Mouse (Mus musculus): Measurements from ENCODE around the gene Klhdc3.

The Klhdc3 gene

DNA sequence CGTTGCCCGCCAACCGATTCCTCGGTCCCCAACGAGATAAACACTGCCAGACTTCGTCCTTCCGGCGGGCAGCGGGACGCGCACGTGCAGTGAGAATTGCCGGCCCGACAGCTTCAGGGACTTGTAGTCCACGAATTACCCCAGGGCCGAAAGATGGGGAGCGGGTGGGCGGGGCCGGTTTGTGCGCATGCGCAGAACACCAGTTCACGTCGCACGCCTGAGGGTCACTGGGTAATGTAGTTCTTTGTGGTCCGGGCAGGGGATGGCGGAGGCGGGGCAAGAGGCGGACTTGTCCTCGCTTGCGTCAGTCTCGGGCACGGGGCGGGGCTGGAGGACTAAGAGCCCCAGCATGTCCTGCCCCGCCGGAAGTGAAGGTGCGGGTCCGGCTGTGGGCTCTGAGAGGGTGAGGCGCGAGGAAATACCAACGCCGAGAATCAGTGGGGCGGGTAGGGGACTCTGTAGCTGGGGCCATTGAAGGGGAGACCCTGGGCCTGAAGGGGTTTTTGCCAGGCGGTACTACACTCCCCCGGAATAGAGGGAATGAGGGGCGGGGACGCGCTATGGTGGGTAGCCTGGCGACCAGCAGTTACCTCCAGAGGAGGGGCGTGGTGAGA lies at the start of gene Klhdc3:
TSS of gene Klhdc3 (minus strand) at position 155 of the 614 bp plus-strand sequence.
- in situ Hi-C loops (cut with MboI; ENCODE audit: low pct_unique_long_range_greater_than_20kb in 1 of 2, low sequenced_read_pairs in 2 of 2, unreplicated experiment in 1 of 2) = no loop called here

GRCm38 (mm10) chr17:46728904-46729318 lies 48.2 kb upstream of the Klhdc3 start, which contains the start of gene Gnmt:
Gnmt (minus strand) TSS chr17:46729168.
- in situ Hi-C loops (cut with MboI; ENCODE audit: low pct_unique_long_range_greater_than_20kb in 1 of 2, low sequenced_read_pairs in 2 of 2, unreplicated experiment in 1 of 2) = no loop called here

DNA sequence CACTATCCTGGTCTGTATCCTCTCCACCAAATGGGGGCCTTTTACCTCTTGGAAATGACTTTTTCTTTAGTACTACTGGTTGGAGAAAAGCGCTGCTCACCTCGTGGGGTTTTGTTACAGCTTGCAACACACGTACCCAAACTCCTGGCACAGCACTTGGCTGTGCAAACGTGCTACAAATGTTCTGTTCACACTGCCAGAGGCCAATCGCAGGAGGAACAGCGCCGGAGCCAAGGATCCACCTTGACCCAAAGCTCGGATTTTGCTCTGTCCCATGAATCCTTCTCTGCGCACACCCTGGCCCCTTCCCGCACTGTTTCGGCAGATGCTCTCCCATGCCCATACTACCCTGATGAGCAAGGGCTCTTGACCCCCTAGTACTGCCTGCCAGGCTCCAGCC lies 47.8 kb upstream of the Klhdc3 start:
- in situ Hi-C loops (cut with MboI; ENCODE audit: low pct_unique_long_range_greater_than_20kb in 1 of 2, low sequenced_read_pairs in 2 of 2, unreplicated experiment in 1 of 2) = no loop called here

DNA sequence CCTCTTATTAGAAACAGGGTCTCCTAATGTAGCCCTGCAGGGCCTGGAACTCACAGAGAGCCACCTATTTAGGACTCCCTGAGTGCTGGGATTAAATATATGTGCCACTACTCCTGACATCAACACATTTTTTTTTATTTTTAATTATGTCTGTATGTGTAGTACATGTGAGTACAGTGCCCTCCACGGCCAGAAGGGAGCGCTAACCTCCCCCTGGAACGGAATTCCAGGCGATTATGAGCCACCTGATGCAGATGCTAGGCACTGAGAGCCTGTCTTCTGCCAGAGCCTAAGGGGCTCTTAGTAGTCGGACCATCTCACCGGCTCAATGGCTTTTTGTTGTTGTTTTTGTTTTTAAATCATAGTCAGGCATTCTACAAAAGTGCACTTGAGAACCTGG lies 47.3 kb upstream of the Klhdc3 start:
- in situ Hi-C loops (cut with MboI; ENCODE audit: low pct_unique_long_range_greater_than_20kb in 1 of 2, low sequenced_read_pairs in 2 of 2, unreplicated experiment in 1 of 2) = no loop called here

GRCm38 (mm10) chr17:46727271-46727670 lies 46.6 kb upstream of the Klhdc3 start:
- in situ Hi-C loops (cut with MboI; ENCODE audit: low pct_unique_long_range_greater_than_20kb in 1 of 2, low sequenced_read_pairs in 2 of 2, unreplicated experiment in 1 of 2) = no loop called here

- in situ Hi-C loops (cut with MboI; ENCODE audit: low pct_unique_long_range_greater_than_20kb in 1 of 2, low sequenced_read_pairs in 2 of 2, unreplicated experiment in 1 of 2) = no loop called here
Observed at GRCm38 (mm10) chr17:46725731-46726645, 45.3 kb upstream of the Klhdc3 start.

DNA sequence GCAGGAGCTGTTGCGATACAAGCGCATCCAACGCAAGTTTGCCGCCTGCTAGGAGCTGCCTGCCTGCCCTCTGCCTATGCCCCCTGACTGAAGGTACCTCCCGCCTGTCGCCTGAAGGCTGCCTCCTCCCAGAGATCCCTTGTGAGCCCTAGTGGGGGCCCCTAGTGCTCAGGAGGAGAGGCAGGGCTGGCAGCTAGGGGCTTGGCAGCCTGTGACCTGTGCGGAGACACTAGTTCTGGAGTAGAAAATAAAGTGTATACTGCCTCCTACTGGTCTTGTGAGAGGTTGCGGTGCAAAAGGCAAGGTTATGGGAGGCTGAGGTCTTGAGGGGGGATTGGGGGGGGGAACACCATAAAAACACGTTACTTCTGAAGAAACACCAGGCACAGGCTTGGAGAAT lies 44.6 kb upstream of the Klhdc3 start:
- in situ Hi-C loops (cut with MboI; ENCODE audit: low pct_unique_long_range_greater_than_20kb in 1 of 2, low sequenced_read_pairs in 2 of 2, unreplicated experiment in 1 of 2) = no loop called here

- in situ Hi-C loops (cut with MboI; ENCODE audit: low pct_unique_long_range_greater_than_20kb in 1 of 2, low sequenced_read_pairs in 2 of 2, unreplicated experiment in 1 of 2) = no loop called here
Observed at GRCm38 (mm10) chr17:46724477-46725084, 43.9 kb upstream of the Klhdc3 start.

GRCm38 (mm10) chr17:46721077-46721476 lies 40.4 kb upstream of the Klhdc3 start:
- in situ Hi-C loops (cut with MboI; ENCODE audit: low pct_unique_long_range_greater_than_20kb in 1 of 2, low sequenced_read_pairs in 2 of 2, unreplicated experiment in 1 of 2) = no loop called here

DNA sequence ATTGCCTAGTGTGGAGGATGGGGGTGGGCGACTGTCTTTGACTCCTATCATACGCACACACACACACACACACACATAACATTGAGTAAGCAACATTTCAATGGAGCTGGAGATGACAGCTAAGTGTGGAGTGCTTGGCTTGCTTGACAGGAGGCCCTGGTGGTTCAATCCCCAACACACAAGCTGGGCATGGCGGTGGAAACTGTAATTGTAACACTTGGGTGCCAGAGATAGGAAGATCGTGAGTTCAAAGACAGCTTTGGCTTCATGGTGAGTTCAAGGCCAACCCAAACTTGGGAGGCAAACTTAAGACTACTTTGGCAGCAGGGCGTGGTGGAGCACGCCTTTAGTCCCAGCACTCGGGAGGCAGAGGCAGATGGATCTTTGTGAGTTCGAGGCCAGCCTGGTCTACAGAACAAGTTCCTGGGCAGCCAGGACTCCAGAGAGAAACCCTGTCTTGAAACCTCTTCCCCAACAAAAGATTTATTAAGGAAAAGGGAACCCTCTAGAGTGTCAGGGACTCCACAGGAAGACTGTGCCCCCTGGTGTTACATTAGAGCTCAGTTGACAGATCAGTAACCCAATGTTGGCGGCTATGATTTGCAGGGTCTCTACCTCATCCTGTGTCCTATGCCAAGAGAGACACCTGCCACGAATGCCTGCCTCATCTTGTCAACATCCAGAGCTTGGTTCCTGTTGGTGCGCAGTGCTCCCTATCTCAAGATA lies 34.2 kb upstream of the Klhdc3 start:
- in situ Hi-C loops (cut with MboI; ENCODE audit: low pct_unique_long_range_greater_than_20kb in 1 of 2, low sequenced_read_pairs in 2 of 2, unreplicated experiment in 1 of 2) = loop anchor here in 1 of 2 experiments (5.0 kb wide), 1 partner anchor 63 kb away; the partner anchor contains the start of gene Cul7

DNA sequence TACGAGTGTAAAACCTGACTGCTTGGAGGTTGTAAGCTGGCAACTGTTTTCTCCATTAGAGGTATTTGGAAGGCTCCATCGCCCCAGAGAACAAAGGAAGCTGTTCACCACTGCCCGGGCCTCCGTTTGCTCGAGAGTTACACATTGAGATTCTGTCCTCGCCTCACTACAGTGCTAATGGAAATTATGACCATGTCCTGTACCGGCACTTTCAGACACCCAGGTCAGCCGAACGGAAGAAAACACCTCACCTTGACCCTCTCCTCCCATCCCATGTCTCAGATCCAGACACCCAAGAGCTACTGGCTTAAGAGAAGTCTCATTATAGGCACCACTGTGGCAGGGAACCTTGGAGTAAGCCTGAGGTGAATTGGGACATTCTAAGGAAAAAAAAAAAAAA lies 33.1 kb upstream of the Klhdc3 start:
- in situ Hi-C loops (cut with MboI; ENCODE audit: low pct_unique_long_range_greater_than_20kb in 1 of 2, low sequenced_read_pairs in 2 of 2, unreplicated experiment in 1 of 2) = loop anchor here in 1 of 2 experiments (5.0 kb wide), 1 partner anchor 62 kb away; the partner anchor contains the start of gene Cul7

- in situ Hi-C loops (cut with MboI; ENCODE audit: low pct_unique_long_range_greater_than_20kb in 1 of 2, low sequenced_read_pairs in 2 of 2, unreplicated experiment in 1 of 2) = loop anchor here in 1 of 2 experiments (5.0 kb wide), 1 partner anchor 60 kb away; the partner anchor contains the start of gene Cul7
Observed at GRCm38 (mm10) chr17:46712442-46712841, 31.7 kb upstream of the Klhdc3 start.

GRCm38 (mm10) chr17:46711612-46712271 lies 31.0 kb upstream of the Klhdc3 start:
- in situ Hi-C loops (cut with MboI; ENCODE audit: low pct_unique_long_range_greater_than_20kb in 1 of 2, low sequenced_read_pairs in 2 of 2, unreplicated experiment in 1 of 2) = loop anchor here in 1 of 2 experiments (5.0 kb wide), 1 partner anchor 59 kb away; the partner anchor contains the start of gene Cul7

- in situ Hi-C loops (cut with MboI; ENCODE audit: low pct_unique_long_range_greater_than_20kb in 1 of 2, low sequenced_read_pairs in 2 of 2, unreplicated experiment in 1 of 2) = loop anchor here in 1 of 2 experiments (5.0 kb wide), 1 partner anchor 59 kb away; the partner anchor contains the start of gene Cul7
Observed at GRCm38 (mm10) chr17:46710959-46711597, 30.4 kb upstream of the Klhdc3 start, which contains the start of gene Pex6. Pex6 (plus strand) TSS chr17:46711463.

GRCm38 (mm10) chr17:46706375-46707089 lies 25.8 kb upstream of the Klhdc3 start:
- in situ Hi-C loops (cut with MboI; ENCODE audit: low pct_unique_long_range_greater_than_20kb in 1 of 2, low sequenced_read_pairs in 2 of 2, unreplicated experiment in 1 of 2) = no loop called here

- in situ Hi-C loops (cut with MboI; ENCODE audit: low pct_unique_long_range_greater_than_20kb in 1 of 2, low sequenced_read_pairs in 2 of 2, unreplicated experiment in 1 of 2) = no loop called here
Observed at GRCm38 (mm10) chr17:46704887-46705835, 24.4 kb upstream of the Klhdc3 start, which contains the start of gene Ppp2r5d. Ppp2r5d (minus strand) TSS chr17:46705111.
